Mouse (Mus musculus) hematopoietic stem cell, adult 5-6 weeks (primary cell): ENCODE measurements at regions not wholly inside any gene's neighbourhood (a gene's known extent, or its start where the extent isn't known, plus 50 kb on each side); places are given as distances from the start of the nearest gene placed in this dataset.
"Not testable (repeated sequence)": the region's sequence is repeated elsewhere in the genome, so short reads cannot be mapped to it uniquely, and the experiment has no call there.

Experiments used
- ATAC-seq, 2 experiments: fragments of 125-278 bp in 1 of 2; replicated peaks in 1 of 2; 2 replicates each; pipeline ENCODE4 v1.8.0; 2016 to 2017; ENCODE audit warnings: inconsistent platforms in 2 of 2, mild to moderate bottlenecking in 2 of 2, moderate number of reproducible peaks in 2 of 2, low read depth in 1 of 2, moderate TSS enrichment in 1 of 2; ENCODE audit not compliant: low FRiP score in 2 of 2, poor library complexity in 2 of 2, severe bottlenecking in 2 of 2, insufficient read depth in 1 of 2, low TSS enrichment in 1 of 2

DNA sequence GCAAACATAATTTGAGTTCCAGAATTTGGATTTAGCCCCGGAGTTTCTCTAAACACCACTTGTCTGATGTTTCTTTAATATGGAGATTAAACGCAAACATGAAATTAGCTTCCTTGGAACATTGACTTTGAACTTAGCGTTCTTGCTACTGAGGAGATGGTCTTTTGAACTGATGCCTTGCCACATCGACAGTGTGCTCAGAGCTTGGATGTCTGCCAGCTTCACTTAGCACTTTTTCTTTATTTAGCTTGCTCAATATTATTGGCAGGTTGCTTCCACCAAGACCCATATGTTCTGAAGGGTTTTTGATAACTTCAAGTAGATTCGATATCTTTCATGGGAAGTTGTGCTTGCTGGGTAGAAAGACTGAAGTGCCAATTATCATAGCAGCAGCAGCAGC, 143.5 kb downstream of the Mterf1b start:
- ATAC-seq = no peak

DNA sequence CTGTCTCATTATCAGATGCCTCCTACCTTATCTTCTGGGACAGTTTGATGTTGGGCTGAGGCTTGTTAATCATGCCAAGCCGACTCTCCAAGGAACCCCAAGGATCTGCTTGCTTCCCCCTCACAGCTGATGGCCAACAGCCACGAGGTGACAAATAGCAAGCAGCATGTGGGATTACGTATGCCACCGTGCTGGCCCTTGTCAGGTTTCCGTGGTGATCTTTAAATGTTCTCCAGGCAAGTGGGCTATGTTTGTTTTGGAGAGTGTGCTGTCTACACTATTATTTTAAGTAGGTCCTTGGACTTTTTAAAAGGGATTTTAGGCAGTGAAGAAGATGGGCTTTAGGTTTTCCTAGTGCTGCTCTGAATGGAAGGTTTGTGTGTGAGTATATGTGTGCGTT, 149.8 kb downstream of the Mterf1b start:
- no peak for ATAC-seq

DNA sequence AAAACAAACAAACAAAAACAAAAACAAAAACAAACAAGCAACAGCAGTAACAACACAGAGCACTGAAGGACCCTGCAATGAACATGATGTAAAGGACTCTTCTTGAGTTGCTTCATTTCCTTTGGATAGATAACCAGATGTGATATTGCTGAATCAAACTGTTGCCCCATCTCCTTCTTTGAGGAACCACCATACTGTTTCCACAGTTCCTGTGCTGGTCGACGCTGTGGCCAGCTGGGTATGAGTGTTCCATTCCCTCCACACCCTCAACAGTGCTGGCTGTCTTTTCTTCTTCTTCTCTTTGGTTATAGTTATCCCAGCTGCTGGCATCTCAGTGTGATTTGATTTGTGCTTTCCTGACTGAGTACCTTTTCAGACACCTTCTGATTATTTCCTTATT, 152.3 kb downstream of the Mterf1b start:
- peak; percentile 69 to 89; a peak in 3 of 4 replicates for ATAC-seq

DNA sequence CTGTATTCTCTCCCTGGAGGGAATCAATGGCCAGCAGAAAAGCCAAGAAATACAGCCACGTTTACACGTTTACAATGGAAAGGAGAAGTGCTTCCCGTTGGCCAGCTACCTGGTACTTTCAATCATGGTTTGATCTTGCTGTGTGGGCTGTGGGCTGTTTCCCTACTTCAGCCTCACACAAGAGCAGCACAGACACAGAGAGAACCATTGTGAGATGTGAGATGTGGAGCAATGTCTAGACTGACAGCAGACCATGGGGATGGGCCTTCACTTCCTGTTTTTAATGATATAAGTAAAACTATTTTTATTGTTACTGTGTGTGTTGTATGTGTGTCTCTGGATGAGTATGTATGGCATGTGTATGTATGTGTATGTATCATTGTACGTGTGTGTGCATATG, 156.2 kb downstream of the Mterf1b start:
- ATAC-seq = peak in 1 of 2 experiments; percentile 33; a peak in 1 of 4 replicates

DNA sequence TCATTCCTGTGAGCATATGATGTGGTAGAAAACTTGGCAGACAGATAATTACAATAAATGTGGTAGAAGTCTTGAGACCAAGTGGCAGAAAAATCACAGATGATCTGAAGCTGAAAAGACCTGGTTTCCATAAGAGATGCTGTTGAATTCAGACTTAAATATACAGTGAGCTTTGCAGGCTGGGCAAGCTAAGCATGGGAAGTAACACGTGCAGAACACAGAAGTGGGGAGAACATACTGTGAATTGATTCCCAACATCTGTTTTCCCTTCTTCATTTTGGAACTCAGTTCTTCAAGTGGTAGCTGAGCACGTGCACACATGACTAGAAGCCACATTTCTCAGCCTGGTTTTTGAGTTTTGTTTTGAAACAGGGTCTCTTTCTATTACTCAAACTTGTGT, 157.8 kb downstream of the Mterf1b start:
- ATAC-seq = no peak

DNA sequence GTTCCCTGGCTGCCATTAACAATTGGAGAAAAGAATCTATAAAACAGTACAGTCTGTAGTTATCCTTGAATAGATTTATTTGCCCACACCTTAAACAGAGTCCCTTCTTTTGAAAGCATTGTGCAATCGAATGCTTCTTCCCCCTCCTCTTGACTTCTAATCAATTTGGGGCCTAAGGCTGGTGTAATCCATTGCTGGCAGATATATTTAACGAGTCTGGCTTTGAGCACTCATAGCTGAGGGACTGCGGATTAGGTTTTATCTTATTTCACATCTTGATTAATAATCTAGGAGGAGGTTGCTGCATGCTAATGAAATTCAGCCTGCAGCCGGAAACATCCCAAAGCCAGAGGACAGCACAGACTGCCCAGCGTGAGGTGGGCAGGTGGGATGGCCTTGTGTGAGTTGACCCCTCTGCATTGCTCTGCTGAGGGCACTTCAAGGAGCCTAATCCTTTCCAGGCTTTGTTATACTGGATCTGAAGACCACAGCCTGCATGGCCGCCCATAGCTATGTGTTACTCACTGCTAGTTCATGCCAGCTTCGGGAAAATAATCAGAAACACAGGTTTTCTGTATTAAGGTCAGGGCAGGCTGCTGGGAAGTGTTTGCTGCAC, 163.6 kb downstream of the Mterf1b start:
- no peak for ATAC-seq

DNA sequence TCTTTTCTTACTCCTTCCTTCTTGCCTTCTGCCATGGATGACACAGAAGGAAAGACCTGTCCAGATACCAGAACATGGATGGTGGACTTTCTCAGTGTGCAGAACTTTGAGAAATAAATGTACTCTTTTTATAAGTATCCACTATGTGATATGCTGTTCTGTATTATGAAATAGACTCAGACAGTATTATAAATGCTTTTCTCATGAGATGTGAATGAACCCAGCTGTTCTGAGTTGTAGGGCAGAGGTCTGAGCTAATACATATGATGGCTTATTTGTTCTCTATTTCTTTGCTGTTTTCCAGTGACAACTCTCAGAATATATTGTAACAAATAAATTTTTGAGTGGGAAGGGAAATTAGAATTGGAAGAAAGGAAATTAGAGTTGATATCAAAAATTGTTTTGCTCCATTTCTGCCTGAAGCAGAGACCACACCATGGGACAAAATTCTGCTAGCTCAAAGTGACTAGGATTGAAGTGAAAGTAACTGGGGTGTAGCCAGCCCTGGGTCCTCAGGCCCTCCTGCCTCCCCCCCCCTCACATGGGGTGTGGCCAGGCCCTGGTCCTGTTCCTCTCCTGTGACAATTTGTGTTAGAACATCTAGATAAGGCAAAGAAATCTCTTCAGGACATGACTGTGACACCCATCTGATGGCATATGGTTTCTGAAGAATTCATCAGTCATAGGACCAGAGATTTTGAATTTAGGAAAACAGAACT, 164.5 kb downstream of the Mterf1b start:
- not testable (repeated sequence) for ATAC-seq

DNA sequence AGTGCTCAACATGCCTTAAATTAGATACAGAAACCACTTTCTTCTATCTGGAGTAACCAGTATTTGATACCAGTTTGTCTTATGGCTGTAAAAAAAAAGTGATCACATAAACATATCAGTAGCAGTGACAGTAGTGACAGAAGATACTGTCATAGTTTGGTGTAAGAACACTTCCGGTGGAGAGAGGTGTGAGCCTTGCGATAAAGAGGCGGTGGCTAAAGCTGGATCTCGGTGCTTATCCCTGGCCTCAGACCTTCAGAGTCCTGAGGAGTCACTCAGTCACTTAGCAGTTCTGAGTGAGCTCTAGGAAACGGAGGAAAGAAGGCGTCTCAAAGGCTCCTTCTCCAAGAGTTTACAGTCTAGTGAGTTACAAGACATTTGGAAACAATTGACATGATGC, 169.4 kb downstream of the Mterf1b start:
- ATAC-seq = not testable (repeated sequence)

DNA sequence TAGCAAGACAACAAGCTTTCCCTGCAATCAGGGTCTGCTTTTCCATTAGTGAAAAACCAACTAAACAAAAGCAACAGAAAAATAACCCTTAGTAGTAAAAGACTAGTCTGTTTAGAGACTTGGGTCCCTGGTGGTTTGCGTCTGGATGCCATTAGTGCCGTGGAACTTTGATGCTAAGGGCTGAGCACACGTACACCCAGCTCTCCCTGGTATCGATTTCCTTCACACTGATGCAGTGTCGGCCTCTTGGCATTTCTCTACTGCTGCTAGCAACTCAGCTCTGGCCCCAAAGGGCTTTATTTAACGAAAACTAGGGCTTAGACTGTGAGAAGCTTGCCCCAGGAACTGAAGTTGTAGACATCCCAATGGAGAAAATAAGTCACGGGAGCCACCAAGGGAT, 192.6 kb downstream of the Mterf1b start:
- ATAC-seq = not testable (repeated sequence)

DNA sequence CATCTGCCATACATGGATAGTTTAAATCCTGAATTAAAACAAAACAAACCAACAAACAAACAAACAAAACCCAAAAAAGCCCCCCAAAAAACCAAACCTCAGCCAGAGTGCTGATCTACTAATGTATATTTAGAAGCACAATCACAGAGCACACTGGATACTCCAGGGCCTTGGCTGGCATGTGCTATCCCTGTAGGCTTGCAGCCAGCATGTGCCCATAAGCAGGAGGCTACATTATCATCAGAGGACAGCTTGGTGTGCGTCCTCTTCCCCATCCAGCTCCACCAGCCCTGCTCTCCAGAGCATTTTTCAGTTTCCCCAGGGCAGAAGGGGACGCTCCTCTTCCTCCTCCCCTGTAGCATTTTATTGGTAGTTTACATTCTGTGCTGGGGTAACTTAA, 198.9 kb downstream of the Mterf1b start:
- no peak for ATAC-seq

DNA sequence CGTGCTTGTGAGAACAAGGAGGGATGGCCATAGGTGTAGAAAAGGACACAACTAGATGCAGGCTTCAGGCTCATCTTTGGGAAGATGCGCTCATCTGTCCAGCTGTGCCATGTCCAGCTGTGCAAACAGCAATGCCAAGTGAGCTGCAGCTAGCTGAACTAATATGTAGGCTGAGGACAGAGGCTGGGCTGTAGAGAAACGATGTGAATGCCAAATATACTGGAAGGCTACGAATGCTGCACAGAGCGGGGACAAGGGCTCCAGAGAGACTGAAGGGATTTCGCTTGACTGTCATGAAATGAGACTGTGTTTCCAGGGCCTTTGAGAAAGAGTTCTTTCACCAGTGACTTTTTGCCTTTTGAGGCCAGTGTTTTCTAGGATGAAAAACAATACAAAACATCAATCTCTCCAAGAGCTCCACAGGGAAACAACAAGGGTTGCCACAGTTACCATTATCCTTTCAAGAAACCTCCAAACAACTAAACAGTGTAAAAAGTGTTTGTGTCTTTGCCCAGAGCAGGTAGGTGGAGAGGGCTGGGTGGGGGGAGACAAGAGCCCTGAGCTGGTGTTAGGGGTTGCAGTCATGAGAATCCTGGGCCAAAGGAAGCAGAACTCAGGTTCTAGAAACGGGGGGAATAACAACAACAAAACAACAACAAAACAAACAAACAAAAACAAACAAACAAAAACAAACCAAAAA, 202.3 kb downstream of the Mterf1b start:
- not testable (repeated sequence) for ATAC-seq

DNA sequence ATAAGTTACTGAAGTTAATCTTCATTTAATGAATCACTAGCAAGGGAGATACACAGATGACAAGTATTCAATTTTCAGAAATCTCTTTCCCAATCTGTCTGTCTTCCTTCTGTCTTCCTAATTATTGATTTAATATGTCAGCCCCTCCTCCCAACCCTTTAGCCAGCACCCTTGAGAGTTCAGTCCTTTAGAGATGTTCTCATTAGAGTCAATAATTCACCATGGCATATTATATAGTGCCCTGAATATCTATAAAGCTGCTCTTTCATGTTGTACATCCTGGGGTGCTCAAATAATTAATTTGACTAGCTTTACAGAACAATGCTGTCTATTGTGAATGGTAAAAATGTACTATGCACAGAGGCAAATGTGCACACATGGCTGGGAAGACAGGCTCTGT, 205.9 kb downstream of the Mterf1b start:
- no peak for ATAC-seq

DNA sequence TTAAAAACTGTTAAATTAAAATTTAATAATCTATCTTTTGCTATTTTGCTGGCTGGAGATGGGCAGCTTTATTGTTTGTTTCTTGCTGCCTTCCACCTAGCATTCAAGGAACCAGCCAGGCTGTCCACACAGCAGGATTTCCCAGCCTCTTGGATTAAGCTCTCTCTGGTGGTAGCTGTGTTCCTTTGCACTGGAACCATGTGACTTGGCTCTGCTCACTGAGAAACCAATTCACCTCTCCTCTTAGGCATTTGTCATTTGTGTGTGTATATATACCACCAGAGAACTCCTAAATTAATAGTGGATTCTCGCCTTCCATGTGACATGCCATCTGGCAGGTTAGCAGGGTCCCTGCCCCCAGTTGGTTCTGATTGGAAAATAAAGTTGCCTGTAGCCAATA, 225.6 kb downstream of the Mterf1b start:
- no peak for ATAC-seq
